Mouse (Mus musculus): Measurements from ENCODE around the gene Cd52. TPM values are rescaled to one million over a fixed set of nuclear protein-coding genes. Genes with fewer than 3 reads are reported as not detected.

Gene Cd52
- polyA plus RNA-seq, 1 experiment from 2014 or later: 5.1 TPM

DNA sequence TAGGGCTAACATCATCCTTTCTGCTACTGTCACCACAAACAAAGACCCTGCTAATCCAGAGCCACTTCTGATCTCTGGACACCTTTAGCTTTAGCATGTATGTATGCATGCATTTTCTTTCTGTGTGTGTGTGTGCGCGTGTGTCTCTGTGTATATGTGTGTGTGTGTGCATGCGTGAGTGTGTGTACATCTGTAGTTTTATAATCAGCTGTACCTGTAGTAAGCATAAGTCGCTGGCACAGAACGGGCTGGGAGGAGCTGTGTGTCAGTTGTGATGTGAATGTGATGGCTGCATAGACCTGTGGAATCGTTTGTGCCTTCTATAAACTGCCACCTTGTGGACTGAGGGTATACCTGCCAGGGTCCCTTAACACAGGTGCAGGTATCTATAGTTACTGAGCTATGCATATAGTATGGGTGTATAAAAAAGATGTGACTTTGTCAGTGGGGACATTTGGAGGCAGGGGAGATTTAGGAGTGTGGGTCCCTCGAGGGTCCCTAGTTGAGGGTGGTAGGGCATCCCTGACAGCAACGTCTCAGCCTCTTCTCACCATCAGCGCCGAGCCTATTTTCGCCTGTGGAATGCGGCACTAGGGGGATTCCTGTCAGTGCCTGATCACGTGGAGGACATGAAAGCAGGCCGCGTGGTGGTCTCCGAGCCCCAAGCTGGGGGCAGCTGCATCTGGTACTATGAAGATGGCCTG is 4.2 kb downstream of the Cd52 start:
- H3K9me3 ChIP-seq (ENCODE audit: control insufficient read depth, low read length): no peaks in the 10 kb centered on the region
- no peaks in the 10 kb centered on the region for H3K27me3 ChIP-seq (ENCODE audit: control insufficient read depth, insufficient read depth, low read length)
- ATAC-seq (ENCODE audit: low FRiP score) (no peak), DNase-seq (ENCODE audit: low spot score) (no peak)
- no peaks in the 10 kb centered on the region for H3K36me3 ChIP-seq (ENCODE audit: control insufficient read depth, insufficient read depth, low read length)
- 80% methylated on average over 16 of the region's 16 CpGs for WGBS
- H3K4me2 ChIP-seq (replicated peaks; ENCODE audit: low read depth, low read length): no peak overlapping the region
- no peak overlapping the region for H3K9ac ChIP-seq (ENCODE audit: low read depth, low read length)
- H3K27ac ChIP-seq (ENCODE audit: low read depth, low read length): no peak overlapping the region
- no peaks in the 10 kb centered on the region for H3K4me1 ChIP-seq (replicated peaks; ENCODE audit: control insufficient read depth, insufficient read depth, low read length)
- H3K4me3 ChIP-seq (ENCODE audit: low read depth, low read length): no peak overlapping the region

DNA sequence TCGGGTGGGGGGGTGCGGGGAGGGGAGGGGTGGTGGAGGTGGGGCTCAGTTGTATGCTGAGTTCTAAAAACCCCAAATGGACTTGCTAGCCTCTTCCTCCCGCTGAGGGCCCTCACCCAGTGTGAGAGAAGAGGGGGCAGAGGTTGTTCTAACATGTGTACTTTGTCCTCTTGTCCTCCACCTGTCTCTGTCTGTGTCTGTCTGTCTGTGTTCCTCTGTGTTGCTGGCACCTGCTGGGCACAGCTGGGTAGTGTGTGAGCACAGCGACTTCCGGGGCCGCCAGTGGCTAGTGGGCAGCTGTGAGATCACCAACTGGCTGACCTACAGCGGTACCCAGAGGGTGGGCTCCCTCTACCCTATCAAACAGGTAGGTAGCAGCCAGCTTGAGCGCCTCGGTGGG is 5.9 kb downstream of the Cd52 start:
- 77% methylated on average over 8 of the region's 9 CpGs for WGBS
- Histone ChIP-seq H3K4me3 (ENCODE audit: low read depth, low read length) (no peak overlapping the region), H3K4me2 (replicated peaks; ENCODE audit: low read depth, low read length) (no peak overlapping the region), H3K4me1 (replicated peaks; ENCODE audit: control insufficient read depth, insufficient read depth, low read length) (no peaks in the 10 kb centered on the region), H3K27me3 (ENCODE audit: control insufficient read depth, insufficient read depth, low read length) (no peaks in the 10 kb centered on the region), H3K36me3 (ENCODE audit: control insufficient read depth, insufficient read depth, low read length) (no peaks in the 10 kb centered on the region), H3K9ac (ENCODE audit: low read depth, low read length) (no peak overlapping the region), H3K9me3 (ENCODE audit: control insufficient read depth, low read length) (no peaks in the 10 kb centered on the region), H3K27ac (ENCODE audit: low read depth, low read length) (no peak overlapping the region)
- no peak for ATAC-seq (ENCODE audit: low FRiP score)
- no peak for DNase-seq (ENCODE audit: low spot score)

DNA sequence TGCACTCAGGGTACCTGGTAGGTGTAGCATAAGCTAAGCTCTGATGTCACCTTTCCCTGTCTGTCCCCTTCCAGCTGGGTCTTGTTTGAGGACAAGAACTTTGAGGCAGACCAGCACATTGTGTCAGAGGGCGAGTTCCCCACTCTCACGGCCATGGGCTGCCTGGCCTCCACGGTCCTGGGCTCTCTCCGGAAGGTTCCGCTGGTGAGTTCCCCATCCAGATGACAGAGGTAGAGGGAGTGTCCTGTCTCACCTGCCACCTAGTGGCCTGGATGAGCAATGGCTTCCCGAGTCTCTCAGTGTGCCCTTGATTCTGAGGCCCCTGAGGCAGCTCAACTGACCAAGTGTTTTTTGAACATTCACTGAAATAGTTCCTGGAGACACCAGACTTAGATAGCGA is 7.5 kb downstream of the Cd52 start:
- WGBS: 43% methylated on average over 7 of the region's 7 CpGs
- 0 out of 2 replicates have a peak, but pooled peaks have one; percentile 17 for ATAC-seq (ENCODE audit: low FRiP score)
- no peak overlapping the region for H3K4me2 ChIP-seq (replicated peaks; ENCODE audit: low read depth, low read length)

DNA sequence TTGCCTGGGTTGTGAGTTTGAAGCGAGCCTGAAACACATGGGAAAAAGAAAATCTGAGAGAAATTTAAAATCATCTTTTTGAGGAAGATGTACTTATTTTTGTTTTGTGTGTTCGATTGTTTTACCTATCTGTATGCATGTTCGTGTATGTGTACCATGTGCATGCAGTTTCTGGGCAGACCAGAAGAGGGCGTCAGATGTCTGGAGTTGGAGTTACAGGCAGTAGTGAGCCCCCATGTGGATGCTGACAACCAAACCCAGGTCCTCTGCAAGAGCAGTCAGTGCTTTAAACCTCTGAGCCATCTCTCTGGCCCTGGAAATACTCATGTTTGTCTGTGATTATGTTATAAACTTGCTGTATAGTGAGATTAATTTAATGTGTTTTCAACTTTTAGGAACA is 9.9 kb downstream of the Cd52 start:
- H3K9ac ChIP-seq (ENCODE audit: low read depth, low read length): no peak overlapping the region
- WGBS: 87% methylated on average over 4 of the region's 4 CpGs
- peaks cover 10% of the 10 kb centered on the region for H3K4me1 ChIP-seq (replicated peaks; ENCODE audit: control insufficient read depth, insufficient read depth, low read length)
- H3K27me3 ChIP-seq (ENCODE audit: control insufficient read depth, insufficient read depth, low read length): peaks cover 10% of the 10 kb centered on the region
- H3K4me3 ChIP-seq (ENCODE audit: low read depth, low read length): no peak overlapping the region
- DNase-seq (ENCODE audit: low spot score): no peak
- H3K36me3 ChIP-seq (ENCODE audit: control insufficient read depth, insufficient read depth, low read length): no peaks in the 10 kb centered on the region
- no peaks in the 10 kb centered on the region for H3K9me3 ChIP-seq (ENCODE audit: control insufficient read depth, low read length)
- no peak for ATAC-seq (ENCODE audit: low FRiP score)
- H3K27ac ChIP-seq (ENCODE audit: low read depth, low read length): no peak overlapping the region
- no peak overlapping the region for H3K4me2 ChIP-seq (replicated peaks; ENCODE audit: low read depth, low read length)

More for the DNA sequence above, 7.5 kb downstream of the Cd52 start:
- Histone ChIP-seq H3K9me3 (ENCODE audit: control insufficient read depth, low read length) (no peaks in the 10 kb centered on the region), H3K27ac (ENCODE audit: low read depth, low read length) (no peak overlapping the region), H3K9ac (ENCODE audit: low read depth, low read length) (no peak overlapping the region), H3K27me3 (ENCODE audit: control insufficient read depth, insufficient read depth, low read length) (peaks cover 3% of the 10 kb centered on the region; the same call in 1 of the 2 replicates), H3K4me1 (replicated peaks; ENCODE audit: control insufficient read depth, insufficient read depth, low read length) (0 out of 2 replicates have a peak, but pooled peaks cover under 1% of the 10 kb centered on the region), H3K4me3 (ENCODE audit: low read depth, low read length) (no peak overlapping the region), H3K36me3 (ENCODE audit: control insufficient read depth, insufficient read depth, low read length) (no peaks in the 10 kb centered on the region)
- DNase-seq (ENCODE audit: low spot score): peak; percentile 67

DNA sequence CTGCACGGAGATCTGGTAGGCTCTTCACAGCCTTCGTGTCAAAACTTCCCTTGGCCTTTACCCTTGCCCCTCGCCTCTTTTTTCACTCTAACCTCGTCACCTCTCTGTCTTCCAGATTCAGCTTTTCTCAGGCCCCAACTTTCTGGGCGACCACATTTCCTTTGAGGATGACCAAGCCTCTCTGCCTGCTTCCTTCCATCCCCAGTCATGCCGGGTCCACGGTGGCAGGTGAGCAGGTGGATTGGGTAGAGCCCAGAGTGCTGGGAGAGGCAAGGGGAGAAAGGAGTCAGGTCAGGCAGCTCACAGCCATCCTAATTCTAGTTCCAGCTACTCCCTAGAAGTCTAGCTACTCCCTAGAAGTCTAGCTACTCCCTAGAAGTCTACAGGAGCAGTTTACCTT is 12.4 kb downstream of the Cd52 start:
- ATAC-seq (ENCODE audit: low FRiP score) (no peak), DNase-seq (ENCODE audit: low spot score) (no peak)
- Histone ChIP-seq H3K27me3 (ENCODE audit: control insufficient read depth, insufficient read depth, low read length) (peaks cover 12% of the 10 kb centered on the region), H3K36me3 (ENCODE audit: control insufficient read depth, insufficient read depth, low read length) (no peaks in the 10 kb centered on the region), H3K9me3 (ENCODE audit: control insufficient read depth, low read length) (no peaks in the 10 kb centered on the region), H3K4me3 (ENCODE audit: low read depth, low read length) (peak overlapping the region; percentile 41), H3K4me1 (replicated peaks; ENCODE audit: control insufficient read depth, insufficient read depth, low read length) (peaks cover 10% of the 10 kb centered on the region), H3K4me2 (replicated peaks; ENCODE audit: low read depth, low read length) (peak overlapping the region; percentile 78), H3K27ac (ENCODE audit: low read depth, low read length) (no peak overlapping the region), H3K9ac (ENCODE audit: low read depth, low read length) (no peak overlapping the region)
- 11% methylated on average over 7 of the region's 7 CpGs for WGBS

DNA sequence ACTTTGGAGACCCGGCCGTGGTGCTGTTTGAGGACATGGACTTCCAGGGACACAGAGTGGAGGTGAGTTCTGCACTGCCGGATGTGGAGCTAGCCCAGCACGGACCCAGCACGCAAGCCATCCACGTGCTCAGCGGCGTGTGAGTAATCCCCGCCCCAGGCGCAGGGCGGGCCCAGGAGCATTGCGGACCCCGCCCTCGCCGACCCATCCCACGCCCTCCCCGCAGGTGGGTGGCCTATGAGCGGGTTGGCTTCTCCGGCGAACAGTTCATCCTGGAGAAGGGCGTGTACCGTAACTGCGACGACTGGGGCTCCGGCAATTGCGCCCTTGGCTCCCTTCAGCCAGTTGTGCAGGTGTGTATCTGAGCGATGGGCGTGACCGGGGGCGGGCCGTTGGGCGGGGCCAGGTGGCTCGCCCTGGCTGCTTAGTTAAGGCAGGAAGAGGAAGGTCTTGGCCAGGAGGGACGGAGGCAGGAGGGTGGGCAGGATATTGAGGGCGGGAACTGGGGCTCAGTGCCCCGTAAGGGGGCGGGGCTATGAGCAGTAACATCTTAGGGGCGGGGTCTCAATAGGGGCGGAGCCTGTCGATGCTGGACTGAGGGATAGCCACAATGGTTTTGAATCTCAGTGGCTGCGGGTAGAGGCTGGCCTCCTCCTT is 13.0 kb downstream of the Cd52 start:
- peak; percentile 64 for ATAC-seq (ENCODE audit: low FRiP score)
- WGBS: 0% methylated on average over 41 of the region's 41 CpGs
- peaks cover 10% of the 10 kb centered on the region for H3K4me1 ChIP-seq (replicated peaks; ENCODE audit: control insufficient read depth, insufficient read depth, low read length)

DNA sequence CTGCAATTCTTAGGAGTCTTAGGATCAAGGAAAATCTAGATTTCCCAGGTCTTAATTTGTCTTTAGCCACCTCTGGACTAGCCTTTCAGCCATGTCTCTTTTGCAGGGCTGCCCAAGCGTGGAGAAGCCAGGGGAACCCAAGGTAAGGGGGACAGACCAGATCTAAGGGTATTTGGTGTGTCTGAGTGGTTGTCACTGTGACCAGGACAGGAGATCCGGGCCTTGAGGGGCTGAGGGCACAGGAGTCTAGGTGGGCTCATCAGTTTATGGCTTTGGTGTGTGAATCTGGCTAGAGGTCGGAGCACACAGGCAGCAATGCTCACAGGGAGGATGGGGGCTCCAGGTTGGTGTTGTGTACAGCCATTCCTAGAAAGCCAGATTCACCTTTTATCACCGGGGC is 14.2 kb downstream of the Cd52 start:
- DNase-seq (ENCODE audit: low spot score) (no peak), ATAC-seq (ENCODE audit: low FRiP score) (no peak)
- H3K4me2 ChIP-seq (replicated peaks; ENCODE audit: low read depth, low read length): no peak overlapping the region
- no peaks in the 10 kb centered on the region for H3K36me3 ChIP-seq (ENCODE audit: control insufficient read depth, insufficient read depth, low read length)
- H3K9ac ChIP-seq (ENCODE audit: low read depth, low read length): no peak overlapping the region
- peaks cover 10% of the 10 kb centered on the region for H3K4me1 ChIP-seq (replicated peaks; ENCODE audit: control insufficient read depth, insufficient read depth, low read length)
- whole genome bisulfite sequencing: 91% methylated on average over 4 of the region's 4 CpGs
- peaks cover 12% of the 10 kb centered on the region for H3K27me3 ChIP-seq (ENCODE audit: control insufficient read depth, insufficient read depth, low read length)
- no peak overlapping the region for H3K4me3 ChIP-seq (ENCODE audit: low read depth, low read length)
- no peak overlapping the region for H3K27ac ChIP-seq (ENCODE audit: low read depth, low read length)
- no peaks in the 10 kb centered on the region for H3K9me3 ChIP-seq (ENCODE audit: control insufficient read depth, low read length)

More for the DNA sequence above, 13.0 kb downstream of the Cd52 start:
- Histone ChIP-seq H3K27ac (ENCODE audit: low read depth, low read length) (no peak overlapping the region), H3K9me3 (ENCODE audit: control insufficient read depth, low read length) (no peaks in the 10 kb centered on the region), H3K4me2 (replicated peaks; ENCODE audit: low read depth, low read length) (peak overlapping the region; percentile 78), H3K4me3 (ENCODE audit: low read depth, low read length) (peak overlapping the region; percentile 41), H3K9ac (ENCODE audit: low read depth, low read length) (0 out of 2 replicates have a peak overlapping the region, but pooled peaks have one; percentile 19), H3K36me3 (ENCODE audit: control insufficient read depth, insufficient read depth, low read length) (no peaks in the 10 kb centered on the region), H3K27me3 (ENCODE audit: control insufficient read depth, insufficient read depth, low read length) (peaks cover 12% of the 10 kb centered on the region)
- peak; percentile 79 for DNase-seq (ENCODE audit: low spot score)

DNA sequence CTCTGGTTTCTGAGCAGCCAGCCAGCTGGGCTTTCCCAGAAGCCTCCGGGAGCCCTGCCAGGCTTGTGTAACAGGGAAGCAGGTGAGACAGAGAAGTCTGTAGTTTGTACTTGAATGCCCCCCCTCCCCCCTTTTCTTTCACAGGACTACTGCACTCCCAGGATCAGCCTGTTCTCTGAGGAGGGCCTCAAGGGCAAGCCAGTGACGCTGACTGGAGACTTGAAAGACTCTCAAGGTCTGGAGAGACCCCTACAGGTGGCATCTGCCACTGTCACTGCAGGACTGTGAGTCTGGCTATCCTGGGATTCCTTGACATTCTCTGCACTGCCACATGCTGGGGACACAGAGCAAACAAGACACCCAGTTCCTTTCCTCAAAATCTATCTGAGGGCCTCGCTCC is 16.2 kb downstream of the Cd52 start:
- H3K36me3 ChIP-seq (ENCODE audit: control insufficient read depth, insufficient read depth, low read length): no peaks in the 10 kb centered on the region
- no peaks in the 10 kb centered on the region for H3K9me3 ChIP-seq (ENCODE audit: control insufficient read depth, low read length)
- no peak for ATAC-seq (ENCODE audit: low FRiP score)
- no peak overlapping the region for H3K4me2 ChIP-seq (replicated peaks; ENCODE audit: low read depth, low read length)
- 22% methylated on average over 3 of the region's 3 CpGs for WGBS
- no peak overlapping the region for H3K4me3 ChIP-seq (ENCODE audit: low read depth, low read length)
- H3K27me3 ChIP-seq (ENCODE audit: control insufficient read depth, insufficient read depth, low read length): peaks cover 12% of the 10 kb centered on the region
- H3K4me1 ChIP-seq (replicated peaks; ENCODE audit: control insufficient read depth, insufficient read depth, low read length): peaks cover 10% of the 10 kb centered on the region
- peak; percentile 69 for DNase-seq (ENCODE audit: low spot score)
- H3K27ac ChIP-seq (ENCODE audit: low read depth, low read length): no peak overlapping the region
- H3K9ac ChIP-seq (ENCODE audit: low read depth, low read length): no peak overlapping the region

Measured in hindbrain, embryonic 11.5 days (tissue).